Mouse (Mus musculus) cerebellum, adult 9-11 months (tissue): ENCODE results near the gene Hoxd11.

Experiments used
- DNase-seq: peaks from one replicate; pipeline ENCODE4 v3.0.0; 2022

The Hoxd11 gene

GRCm38 (mm10) chr2:74732513-74733316, 53.4 kb downstream of the Hoxd11 start:
- no peak for DNase-seq

GRCm38 (mm10) chr2:74733317-74733661, 53.9 kb downstream of the Hoxd11 start:
- no peak for DNase-seq

GRCm38 (mm10) chr2:74733765-74734164, 54.4 kb downstream of the Hoxd11 start:
- DNase-seq, result no peak

- DNase-seq, result no peak
Observed at GRCm38 (mm10) chr2:74734451-74734850, 55.1 kb downstream of the Hoxd11 start.

- no peak for DNase-seq
Observed at GRCm38 (mm10) chr2:74734996-74735811, 55.8 kb downstream of the Hoxd11 start.

GRCm38 (mm10) chr2:74735851-74736687, 56.7 kb downstream of the Hoxd11 start:
- DNase-seq, result no peak
